Mouse (Mus musculus) cerebellum, adult 11-12 months (tissue): ENCODE data around the gene Duoxa1.

Experiments used
- DNase-seq: peaks from one replicate; pipeline ENCODE4 v3.0.0; 2022

Gene Duoxa1

GRCm38 (mm10) chr2:122294916-122295315 is 18.6 kb downstream of the Duoxa1 start:
- no peak for DNase-seq

GRCm38 (mm10) chr2:122286137-122286536 is 27.4 kb downstream of the Duoxa1 start:
- DNase-seq = no peak

GRCm38 (mm10) chr2:122284091-122284490 is 29.4 kb downstream of the Duoxa1 start:
- no peak for DNase-seq

GRCm38 (mm10) chr2:122278769-122279168 is 34.8 kb downstream of the Duoxa1 start:
- no peak for DNase-seq

- no peak for DNase-seq
These were observed 46.9 kb downstream of the Duoxa1 start for GRCm38 (mm10) chr2:122266407-122267193.

- DNase-seq = no peak
These were observed 48.8 kb downstream of the Duoxa1 start for GRCm38 (mm10) chr2:122264690-122265089.

- DNase-seq = no peak
These were observed 52.8 kb downstream of the Duoxa1 start for GRCm38 (mm10) chr2:122260729-122261128.

- DNase-seq = no peak
These were observed 57.5 kb downstream of the Duoxa1 start for GRCm38 (mm10) chr2:122255997-122256396.
